Mouse (Mus musculus) stomach, postnatal 0 days (tissue): ENCODE data around the gene Polr3gl.
A peak's percentile ranks its signal among the peaks of the same experiment; 100 is the strongest.

Experiments
- CTCF ChIP-seq: IDR thresholded peaks from 2 replicates; pipeline ENCODE4 v1.5.1; 2016; ENCODE audit warnings: antibody characterized with exemption, low read depth, mild to moderate bottlenecking, moderate library complexity
- EP300 ChIP-seq: optimal IDR thresholded peaks from 2 replicates; pipeline ENCODE3; 2016; ENCODE audit warnings: antibody characterized with exemption

GRCm38 (mm10) chr3:96547389-96547960 lies 46.5 kb downstream of the Polr3gl start:
- TF ChIP-seq CTCF (peak; percentile 90), EP300 (no peak)
